Mouse (Mus musculus) kidney, postnatal 0 days (tissue): ENCODE data around the gene Gabrb2. TPM values are rescaled to one million over a fixed set of nuclear protein-coding genes. Genes with fewer than 3 reads are reported as not detected.
A peak's percentile ranks its signal among the peaks of the same experiment; 100 is the strongest.

Source experiments
- ATAC-seq: fragments of 200-750 bp; cut with Nextera tagmentation; replicated peaks from 2 replicates; pipeline ENCODE4 v1.8.0; 2017; ENCODE audit warnings: low read depth, moderate number of reproducible peaks, moderate TSS enrichment, moderate library complexity; ENCODE audit not compliant: low FRiP score
- DNase-seq: peaks from one replicate; pipeline ENCODE4 v3.0.0-alpha.2; 2016; ENCODE audit warnings: low spot score
- H3K27ac ChIP-seq: fragments of 300-500 bp; sonication (generic); 2 replicates; pipeline ENCODE4 v1.5.1; 2014; ENCODE audit warnings: mild to moderate bottlenecking
- H3K27me3 ChIP-seq: fragments of 300-500 bp; sonication (generic); 2 replicates; pipeline ENCODE4 v1.6.1; 2014; ENCODE audit warnings: low read length, mixed read lengths; ENCODE audit not compliant: insufficient read depth
- H3K36me3 ChIP-seq: fragments of 300-500 bp; sonication (generic); 2 replicates; pipeline ENCODE4 v1.6.1; 2014; ENCODE audit warnings: low read length, mixed read lengths; ENCODE audit not compliant: insufficient read depth
- H3K4me1 ChIP-seq: fragments of 300-500 bp; sonication (generic); replicated peaks from 2 replicates; pipeline ENCODE4 v1.6.1; 2014; ENCODE audit warnings: antibody characterized with exemption, low read length, mixed read lengths; ENCODE audit not compliant: insufficient read depth
- H3K4me2 ChIP-seq: fragments of 300-500 bp; sonication (generic); 2 replicates; pipeline ENCODE4 v1.6.1; 2014; ENCODE audit warnings: mild to moderate bottlenecking, low read length, moderate library complexity, mixed read lengths
- H3K4me3 ChIP-seq: fragments of 300-500 bp; sonication (generic); replicated peaks from 2 replicates; pipeline ENCODE4 v1.5.1; 2014; ENCODE audit warnings: low read depth, low read length
- H3K9ac ChIP-seq: fragments of 300-500 bp; sonication (generic); 2 replicates; pipeline ENCODE4 v1.6.1; 2014; ENCODE audit warnings: low read depth, low read length
- H3K9me3 ChIP-seq: fragments of 300-500 bp; sonication (generic); replicated peaks from 2 replicates; pipeline ENCODE4 v1.6.1; 2016; ENCODE audit warnings: low read length, inconsistent platforms, mixed read lengths
- CTCF ChIP-seq: IDR thresholded peaks from 2 replicates; pipeline ENCODE4 v1.5.1; 2016; ENCODE audit warnings: antibody characterized with exemption, low read depth, mild to moderate bottlenecking, moderate library complexity
- WGBS: fragments of 180-500 bp; shearing (Covaris S2); extraction: QIAGEN DNeasy Blood & Tissue Kit; methylation state at CpG from one replicate; pipeline ENCODE4 v1.1.7; 2014; 5-methylcytosine and 5-hydroxymethylcytosine counted together
- polyA plus RNA-seq: library from polyadenylated mRNA; unstranded; fragments of >200 nt; fragmentation: Nextera tagmentation; extraction: Ambion mirVana; gene quantifications from 2 replicates; pipeline ENCODE4 v1.2.1, GENCODE M21; 2015

The Gabrb2 gene
- polyA plus RNA-seq, 1 experiment from 2014 or later: 0.37 TPM

GRCm38 (mm10) chr11:42468381-42468780 lies 48.8 kb downstream of the Gabrb2 start:
- no peak overlapping the region for H3K27ac ChIP-seq
- no peak for DNase-seq
- no peaks in the 10 kb centered on the region for H3K36me3 ChIP-seq
- no peaks in the 10 kb centered on the region for H3K9me3 ChIP-seq
- H3K4me3 ChIP-seq: no peak overlapping the region
- H3K4me1 ChIP-seq: no peaks in the 10 kb centered on the region
- ATAC-seq: no peak
- WGBS: 87% methylated on average over 3 of the region's 3 CpGs
- no peak overlapping the region for H3K4me2 ChIP-seq
- no peak for TF ChIP-seq CTCF
- no peaks in the 10 kb centered on the region for H3K27me3 ChIP-seq
- no peak overlapping the region for H3K9ac ChIP-seq

DNA sequence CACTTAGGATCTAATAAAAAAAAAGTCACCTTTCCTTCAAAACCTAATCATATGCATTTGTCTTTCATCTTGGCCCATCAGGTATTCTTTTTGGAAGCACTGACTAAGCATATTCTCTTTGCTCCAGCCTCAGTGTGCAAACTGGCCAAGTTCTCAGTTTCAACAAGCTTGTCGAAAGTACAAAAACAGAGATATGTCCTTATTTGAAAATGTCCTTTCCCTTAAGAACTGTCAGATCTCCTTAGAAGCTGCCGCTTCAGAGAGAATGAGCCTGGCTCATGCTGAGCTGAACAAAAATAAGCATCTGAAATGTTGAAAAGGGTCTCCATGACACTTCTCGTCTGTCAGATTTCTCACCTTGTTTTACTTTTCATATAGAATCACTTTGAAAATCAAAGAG lies 55.0 kb downstream of the Gabrb2 start:
- 89% methylated on average over 3 of the region's 3 CpGs for WGBS
- Histone ChIP-seq H3K4me2 (no peak overlapping the region), H3K36me3 (no peaks in the 10 kb centered on the region), H3K9me3 (no peaks in the 10 kb centered on the region), H3K9ac (no peak overlapping the region), H3K4me1 (no peaks in the 10 kb centered on the region), H3K27me3 (no peaks in the 10 kb centered on the region), H3K4me3 (no peak overlapping the region), H3K27ac (no peak overlapping the region)
- no peak for TF ChIP-seq CTCF
- DNase-seq: no peak
- ATAC-seq: no peak

- DNase-seq (no peak), ATAC-seq (no peak)
- no peak for TF ChIP-seq CTCF
- no peaks in the 10 kb centered on the region for H3K36me3 ChIP-seq
- H3K27ac ChIP-seq: no peak overlapping the region
- H3K27me3 ChIP-seq: no peaks in the 10 kb centered on the region
- H3K4me2 ChIP-seq: no peak overlapping the region
- no peak overlapping the region for H3K9ac ChIP-seq
- H3K9me3 ChIP-seq: no peaks in the 10 kb centered on the region
- H3K4me3 ChIP-seq: no peak overlapping the region
- H3K4me1 ChIP-seq: no peaks in the 10 kb centered on the region
These were observed 68.1 kb downstream of the Gabrb2 start for GRCm38 (mm10) chr11:42487625-42488024.

DNA sequence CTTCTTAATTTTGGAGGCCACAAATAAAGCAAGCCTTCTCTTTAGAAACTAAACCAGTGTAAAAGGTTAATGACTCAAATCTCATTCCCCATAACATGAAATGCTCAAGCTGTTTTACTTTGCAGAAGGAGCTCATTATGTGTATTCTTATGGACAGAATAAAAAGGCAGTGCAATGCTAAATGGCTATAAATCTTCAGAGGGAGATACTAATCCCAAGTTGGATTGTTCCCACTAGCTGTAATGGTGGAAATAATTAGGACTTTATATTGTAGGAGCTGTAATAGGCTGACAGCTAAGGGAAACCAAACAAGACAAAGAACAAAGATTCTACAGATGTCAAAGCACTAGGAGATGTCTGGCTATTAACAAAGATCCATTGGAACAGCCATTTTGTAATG lies 81.6 kb downstream of the Gabrb2 start:
- no peak for ATAC-seq
- DNase-seq: peak; percentile 85

GRCm38 (mm10) chr11:42505436-42505835 lies 85.9 kb downstream of the Gabrb2 start:
- 89% methylated on average over 2 of the region's 2 CpGs for WGBS
- no peak overlapping the region for H3K4me3 ChIP-seq
- no peaks in the 10 kb centered on the region for H3K36me3 ChIP-seq
- no peak for TF ChIP-seq CTCF
- H3K27me3 ChIP-seq: no peaks in the 10 kb centered on the region
- no peaks in the 10 kb centered on the region for H3K9me3 ChIP-seq
- no peaks in the 10 kb centered on the region for H3K4me1 ChIP-seq
- H3K4me2 ChIP-seq: no peak overlapping the region
- ATAC-seq (no peak), DNase-seq (no peak)
- H3K9ac ChIP-seq: no peak overlapping the region
- H3K27ac ChIP-seq: no peak overlapping the region

More for the DNA sequence above, 81.6 kb downstream of the Gabrb2 start:
- no peaks in the 10 kb centered on the region for H3K27me3 ChIP-seq
- no peak overlapping the region for H3K4me2 ChIP-seq
- no peak for TF ChIP-seq CTCF
- no peaks in the 10 kb centered on the region for H3K9me3 ChIP-seq
- no peak overlapping the region for H3K27ac ChIP-seq
- no peaks in the 10 kb centered on the region for H3K36me3 ChIP-seq
- H3K9ac ChIP-seq: no peak overlapping the region
- no peak overlapping the region for H3K4me3 ChIP-seq
- H3K4me1 ChIP-seq: no peaks in the 10 kb centered on the region

DNA sequence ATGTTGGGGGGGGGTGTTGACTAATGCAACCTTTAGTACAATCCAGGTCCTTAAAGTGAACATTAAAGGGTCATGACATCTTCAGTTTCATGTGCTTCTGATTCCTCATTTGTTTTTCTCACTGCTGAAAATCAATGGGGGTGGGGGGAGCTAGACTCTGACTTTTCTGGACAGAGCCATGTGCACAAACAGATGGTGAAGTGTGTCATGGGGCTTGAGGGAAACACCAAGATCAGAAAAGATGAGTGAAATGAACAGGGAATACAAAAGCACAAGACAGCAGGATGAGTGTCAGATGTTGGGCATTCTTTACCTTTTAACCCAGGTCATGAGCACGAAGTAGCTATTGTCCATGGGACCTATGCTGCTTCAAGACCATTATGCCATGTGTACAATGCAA lies 86.4 kb downstream of the Gabrb2 start:
- H3K9ac ChIP-seq: no peak overlapping the region
- no peak overlapping the region for H3K27ac ChIP-seq

DNA sequence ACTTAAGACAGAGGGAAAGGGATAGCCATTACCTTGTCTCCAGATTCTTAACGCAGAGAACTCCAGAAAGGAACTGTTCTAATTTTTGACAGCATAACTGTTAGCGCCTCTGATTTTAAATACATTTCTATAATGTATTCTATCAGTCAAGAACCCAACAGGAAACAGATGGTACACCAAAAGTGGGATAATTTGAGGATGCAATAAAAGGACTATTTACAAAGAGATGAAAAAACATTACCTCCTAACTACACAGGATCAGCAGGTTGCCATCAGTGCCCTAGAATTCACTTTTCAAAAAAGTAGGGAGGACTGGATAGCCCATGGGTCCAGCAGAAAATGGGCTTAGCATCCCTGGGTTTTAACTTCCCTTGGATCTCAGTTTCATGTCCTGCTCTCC lies 102.4 kb downstream of the Gabrb2 start:
- no peak for TF ChIP-seq CTCF
- Histone ChIP-seq H3K4me1 (no peaks in the 10 kb centered on the region), H3K9me3 (no peaks in the 10 kb centered on the region), H3K27ac (no peak overlapping the region), H3K9ac (no peak overlapping the region), H3K36me3 (no peaks in the 10 kb centered on the region), H3K4me2 (no peak overlapping the region), H3K27me3 (no peaks in the 10 kb centered on the region), H3K4me3 (no peak overlapping the region)
- ATAC-seq: no peak
- DNase-seq: no peak
- 86% methylated on average over 2 of the region's 2 CpGs for WGBS

More for the DNA sequence above, 86.4 kb downstream of the Gabrb2 start:
- DNase-seq: no peak
- no peak for TF ChIP-seq CTCF
- WGBS: 69% methylated on average over 1 of the region's 1 CpGs
- H3K4me1 ChIP-seq: no peaks in the 10 kb centered on the region
- no peaks in the 10 kb centered on the region for H3K27me3 ChIP-seq
- H3K36me3 ChIP-seq: no peaks in the 10 kb centered on the region
- H3K9me3 ChIP-seq: no peaks in the 10 kb centered on the region
- no peak overlapping the region for H3K4me3 ChIP-seq
- H3K4me2 ChIP-seq: no peak overlapping the region
- no peak for ATAC-seq
